Mouse (Mus musculus): ENCODE measurements around the gene Dda1. TPM values are rescaled to one million over a fixed set of nuclear protein-coding genes. Genes with fewer than 3 reads are reported as not detected.
"Not testable (repeated sequence)": the region's sequence is repeated elsewhere in the genome, so short reads cannot be mapped to it uniquely, and the experiment has no call there.

The Dda1 gene
- polyA plus RNA-seq, 1 experiment from 2014 or later, result 106 TPM

- no peaks in the 10 kb centered on the region for H3K9me3 ChIP-seq (replicated peaks)
- H3K27me3 ChIP-seq, result peaks cover 39% of the 10 kb centered on the region
- 81% methylated on average over 4 of the region's 4 CpGs for WGBS
- no peaks in the 10 kb centered on the region for H3K36me3 ChIP-seq
- H3K4me2 ChIP-seq, result no peak overlapping the region
- ATAC-seq (replicated peaks; ENCODE audit: low FRiP score), result no peak
- H3K4me3 ChIP-seq (replicated peaks), result no peak overlapping the region
- H3K9ac ChIP-seq, result no peak overlapping the region
- H3K27ac ChIP-seq, result 0 out of 2 replicates have a peak overlapping the region, but pooled peaks have one; percentile 37
- H3K4me1 ChIP-seq, result peaks cover 29% of the 10 kb centered on the region
These were observed 35.4 kb downstream of the Dda1 start for GRCm38 (mm10) chr8:71504349-71504748.

GRCm38 (mm10) chr8:71505326-71505725 is 36.3 kb downstream of the Dda1 start:
- 95% methylated on average over 4 of the region's 4 CpGs for WGBS
- H3K4me1 ChIP-seq, result peaks cover 23% of the 10 kb centered on the region
- no peak for ATAC-seq (replicated peaks; ENCODE audit: low FRiP score)
- H3K27me3 ChIP-seq, result peaks cover 48% of the 10 kb centered on the region
- no peaks in the 10 kb centered on the region for H3K36me3 ChIP-seq
- no peaks in the 10 kb centered on the region for H3K9me3 ChIP-seq (replicated peaks)
- no peak overlapping the region for H3K4me2 ChIP-seq
- H3K4me3 ChIP-seq (replicated peaks), result no peak overlapping the region
- H3K9ac ChIP-seq, result no peak overlapping the region
- H3K27ac ChIP-seq, result no peak overlapping the region

- H3K27me3 ChIP-seq, result peaks cover 48% of the 10 kb centered on the region
- WGBS, result 89% methylated on average over 4 of the region's 4 CpGs
- H3K36me3 ChIP-seq, result no peaks in the 10 kb centered on the region
- H3K4me3 ChIP-seq (replicated peaks), result no peak overlapping the region
- no peak overlapping the region for H3K4me2 ChIP-seq
- H3K9ac ChIP-seq, result no peak overlapping the region
- no peak overlapping the region for H3K27ac ChIP-seq
- H3K9me3 ChIP-seq (replicated peaks), result no peaks in the 10 kb centered on the region
- H3K4me1 ChIP-seq, result peaks cover 17% of the 10 kb centered on the region
- no peak for ATAC-seq (replicated peaks; ENCODE audit: low FRiP score)
These were observed 37.0 kb downstream of the Dda1 start for GRCm38 (mm10) chr8:71505979-71506378.

- peak; percentile 70 for ATAC-seq (replicated peaks; ENCODE audit: low FRiP score)
- under 1% methylated on average over 61 of the region's 61 CpGs for WGBS
These were observed 38.6 kb downstream of the Dda1 start for GRCm38 (mm10) chr8:71507589-71508104.

GRCm38 (mm10) chr8:71509316-71509715 is 40.3 kb downstream of the Dda1 start:
- H3K4me3 ChIP-seq (replicated peaks), result peak overlapping the region; percentile 29
- peaks cover 23% of the 10 kb centered on the region for H3K4me1 ChIP-seq
- WGBS, result 78% methylated on average over 2 of the region's 2 CpGs
- no peaks in the 10 kb centered on the region for H3K9me3 ChIP-seq (replicated peaks)
- H3K4me2 ChIP-seq, result peak overlapping the region; percentile 46
- ATAC-seq (replicated peaks; ENCODE audit: low FRiP score), result no peak
- H3K36me3 ChIP-seq, result no peaks in the 10 kb centered on the region
- peak overlapping the region; percentile 24; the same call in 1 of the 2 replicates for H3K9ac ChIP-seq
- no peak overlapping the region for H3K27ac ChIP-seq
- peaks cover 51% of the 10 kb centered on the region for H3K27me3 ChIP-seq

More at GRCm38 (mm10) chr8:71507589-71508104, 38.6 kb downstream of the Dda1 start:
- H3K4me3 ChIP-seq (replicated peaks), result peak overlapping the region; percentile 51
- no peaks in the 10 kb centered on the region for H3K36me3 ChIP-seq
- H3K9ac ChIP-seq, result peak overlapping the region; percentile 44
- H3K4me1 ChIP-seq, result peaks cover 23% of the 10 kb centered on the region
- H3K27me3 ChIP-seq, result peaks cover 50% of the 10 kb centered on the region
- no peak overlapping the region for H3K27ac ChIP-seq
- peak overlapping the region; percentile 90 for H3K4me2 ChIP-seq
- H3K9me3 ChIP-seq (replicated peaks), result no peaks in the 10 kb centered on the region

GRCm38 (mm10) chr8:71511644-71512043 is 42.6 kb downstream of the Dda1 start, which contains the start of gene Plvap:
Plvap (minus strand) TSS chr8:71511752.
- 24% methylated on average over 14 of the region's 14 CpGs for WGBS
- Histone ChIP-seq H3K27ac (peak within 1 kb of the TSS; percentile 24; the same call in 1 of the 2 replicates), H3K4me2 (peak within 1 kb of the TSS; percentile 46), H3K9ac (no peak within 1 kb of the TSS), H3K9me3 (replicated peaks) (no peaks in the 10 kb centered on the region), H3K4me3 (replicated peaks) (peak within 1 kb of the TSS; percentile 29), H3K4me1 (peaks cover 24% of the 10 kb centered on the region), H3K36me3 (no peaks in the 10 kb centered on the region), H3K27me3 (peaks cover 37% of the 10 kb centered on the region)
- ATAC-seq (replicated peaks; ENCODE audit: low FRiP score), result peak; percentile 24; the same call in 1 of the 2 replicates

GRCm38 (mm10) chr8:71513018-71513754 is 44.2 kb downstream of the Dda1 start:
- no peak overlapping the region for H3K4me2 ChIP-seq
- H3K9me3 ChIP-seq (replicated peaks), result no peaks in the 10 kb centered on the region
- no peak for ATAC-seq (replicated peaks; ENCODE audit: low FRiP score)
- H3K4me3 ChIP-seq (replicated peaks), result no peak overlapping the region
- H3K36me3 ChIP-seq, result no peaks in the 10 kb centered on the region
- 0 out of 2 replicates have a peak overlapping the region, but pooled peaks have one; percentile 41 for H3K27ac ChIP-seq
- no peak overlapping the region for H3K9ac ChIP-seq
- H3K27me3 ChIP-seq, result peaks cover 22% of the 10 kb centered on the region
- peaks cover 19% of the 10 kb centered on the region for H3K4me1 ChIP-seq
- 66% methylated on average over 15 of the region's 15 CpGs for WGBS

GRCm38 (mm10) chr8:71515043-71515442 is 46.0 kb downstream of the Dda1 start:
- peaks cover 5% of the 10 kb centered on the region for H3K27me3 ChIP-seq
- H3K9me3 ChIP-seq (replicated peaks), result no peaks in the 10 kb centered on the region
- WGBS, result 79% methylated on average over 5 of the region's 5 CpGs
- no peak overlapping the region for H3K4me2 ChIP-seq
- no peak overlapping the region for H3K4me3 ChIP-seq (replicated peaks)
- no peak for ATAC-seq (replicated peaks; ENCODE audit: low FRiP score)
- H3K4me1 ChIP-seq, result peaks cover 20% of the 10 kb centered on the region
- H3K27ac ChIP-seq, result no peak overlapping the region
- H3K36me3 ChIP-seq, result no peaks in the 10 kb centered on the region
- H3K9ac ChIP-seq, result no peak overlapping the region

GRCm38 (mm10) chr8:71516786-71517185 is 47.8 kb downstream of the Dda1 start:
- 18% methylated on average over 6 of the region's 6 CpGs for WGBS
- Histone ChIP-seq H3K27ac (no peak overlapping the region), H3K4me2 (no peak overlapping the region), H3K4me1 (peaks cover 24% of the 10 kb centered on the region), H3K9me3 (replicated peaks) (no peaks in the 10 kb centered on the region), H3K4me3 (replicated peaks) (no peak overlapping the region), H3K27me3 (peaks cover 10% of the 10 kb centered on the region; the same call in 1 of the 2 replicates), H3K36me3 (no peaks in the 10 kb centered on the region), H3K9ac (no peak overlapping the region)
- no peak for ATAC-seq (replicated peaks; ENCODE audit: low FRiP score)

GRCm38 (mm10) chr8:71519037-71519825 is 50.2 kb downstream of the Dda1 start:
- H3K36me3 ChIP-seq; H3K27ac ChIP-seq; H3K4me2 ChIP-seq; H3K9ac ChIP-seq; H3K4me3 ChIP-seq (replicated peaks); H3K9me3 ChIP-seq (replicated peaks); ATAC-seq (replicated peaks; ENCODE audit: low FRiP score): not testable (repeated sequence)
- WGBS, result 40% methylated on average over 9 of the region's 10 CpGs
- Histone ChIP-seq H3K27me3 (peaks cover 13% of the 10 kb centered on the region), H3K4me1 (peaks cover 25% of the 10 kb centered on the region)

GRCm38 (mm10) chr8:71521634-71522033 is 52.6 kb downstream of the Dda1 start:
- H3K4me2 ChIP-seq, result peak overlapping the region; percentile 37
- peak overlapping the region; percentile 14; the same call in 1 of the 2 replicates for H3K4me3 ChIP-seq (replicated peaks)
- peak; percentile 90 for ATAC-seq (replicated peaks; ENCODE audit: low FRiP score)
- H3K9ac ChIP-seq, result no peak overlapping the region
- H3K27ac ChIP-seq, result no peak overlapping the region
- H3K36me3 ChIP-seq, result no peaks in the 10 kb centered on the region
- peaks cover 40% of the 10 kb centered on the region for H3K4me1 ChIP-seq
- 5% methylated on average over 17 of the region's 17 CpGs for WGBS
- H3K9me3 ChIP-seq (replicated peaks), result no peaks in the 10 kb centered on the region
- peaks cover 35% of the 10 kb centered on the region for H3K27me3 ChIP-seq
